Comparison of ENCODE assay signal across 16 mouse cellular contexts in genomic region chr17:4516141-4516540, GRCm38 (mm10).
DNase-seq lines count a peak whose midpoint lies in the region; ATAC-seq and TF ChIP-seq lines count a peak whose summit lies in the region.
"Had no signal": no experiment of that assay in that cellular context is flagged by ENCODE, and none has a peak within 500 bp of the region (broad histone marks: within the 10 kb centered on the region; RNA-seq: fewer than 3 reads in every experiment).

No protein-coding gene starts in this region.

- H3K36me3 ChIP-seq in forebrain, postnatal 0 days (ENCODE audit: insufficient read depth): no peaks in the 10 kb centered on the region
- no peaks in the 10 kb centered on the region for H3K36me3 ChIP-seq in forebrain, embryonic 13.5 days (ENCODE audit: poor library complexity, severe bottlenecking)
- H3K36me3 ChIP-seq: embryonic facial prominence, embryonic 12.5 days; heart, embryonic 10.5 days; hindbrain, embryonic 15.5 days; lung, embryonic 15.5 days; neural tube, embryonic 13.5 days had no signal

- peak; percentile 25; the same call in 1 of the 2 replicates for ATAC-seq in forebrain, postnatal 0 days
- no peak for ATAC-seq in forebrain, embryonic 13.5 days
- ATAC-seq: activated CD4-positive, CD25-positive, alpha-beta regulatory T cell, adult 4 months had no signal

- TF ChIP-seq CTCF in forebrain, postnatal 0 days (IDR thresholded peaks at IDR 0.05; ENCODE audit: low read depth): no peak
- no peak for TF ChIP-seq CTCF in cortical plate, adult 2 months (IDR thresholded peaks at IDR 0.05; ENCODE audit: extremely low read depth, insufficient read depth, low read length)
- TF ChIP-seq CTCF in olfactory bulb, adult 2 months (IDR thresholded peaks at IDR 0.05; ENCODE audit: insufficient read depth, low read depth, low read length): no peak

- peak overlapping the region; percentile 36; the same call in 1 of the 2 replicates for H3K27ac ChIP-seq in forebrain, postnatal 0 days (ENCODE audit: low read depth, low read length)
- no peak overlapping the region for H3K27ac ChIP-seq in forebrain, embryonic 13.5 days
- 0 out of 2 replicates have a peak overlapping the region, but pooled peaks have one; percentile 37 for H3K27ac ChIP-seq in cortical plate, adult 2 months (ENCODE audit: insufficient read depth, low read length)
- H3K27ac ChIP-seq in olfactory bulb, adult 2 months (ENCODE audit: insufficient read depth, low read depth, low read length): peak overlapping the region; percentile 62; the same call in 1 of the 2 replicates
- H3K27ac ChIP-seq: embryonic facial prominence, embryonic 12.5 days; gastrocnemius, adult 2 months; heart, embryonic 10.5 days; hindbrain, embryonic 15.5 days; kidney, postnatal 0 days; lung, embryonic 15.5 days; neural tube, embryonic 13.5 days had no signal

- no peaks in the 10 kb centered on the region for H3K27me3 ChIP-seq in forebrain, postnatal 0 days (ENCODE audit: insufficient read depth, low read length)
- no peaks in the 10 kb centered on the region for H3K27me3 ChIP-seq in forebrain, embryonic 13.5 days
- H3K27me3 ChIP-seq: embryonic facial prominence, embryonic 12.5 days; hindbrain, embryonic 15.5 days; lung, embryonic 15.5 days; neural tube, embryonic 13.5 days had no signal

- no peak overlapping the region for H3K9ac ChIP-seq in forebrain, postnatal 0 days
- H3K9ac ChIP-seq in forebrain, embryonic 13.5 days: no peak overlapping the region
- H3K9ac ChIP-seq: embryonic facial prominence, embryonic 12.5 days; hindbrain, embryonic 15.5 days; lung, embryonic 15.5 days; neural tube, embryonic 13.5 days had no signal

- DNase-seq in forebrain, postnatal 0 days: peak; percentile 52
- peak; percentile 45 to 61 for DNase-seq in layer of hippocampus, adult 8-10 months (ENCODE audit: low spot score in 2 of 2)
- DNase-seq in kidney, postnatal 36 days: no peak
- DNase-seq in retina, embryonic 14.5 days (ENCODE audit: low spot score): no peak
- no peak for DNase-seq in urinary bladder, postnatal 36 days (ENCODE audit: low spot score in 2 of 2)

- H3K4me2 ChIP-seq in forebrain, postnatal 0 days (ENCODE audit: low read depth): no peak overlapping the region
- no peak overlapping the region for H3K4me2 ChIP-seq in forebrain, embryonic 13.5 days
- H3K4me2 ChIP-seq: embryonic facial prominence, embryonic 12.5 days; hindbrain, embryonic 15.5 days; lung, embryonic 15.5 days; neural tube, embryonic 13.5 days had no signal

- no peak overlapping the region for H3K4me3 ChIP-seq in forebrain, postnatal 0 days (ENCODE audit: low read depth, low read length)
- H3K4me3 ChIP-seq in forebrain, embryonic 13.5 days: no peak overlapping the region
- no peak overlapping the region for H3K4me3 ChIP-seq in cortical plate, adult 2 months (ENCODE audit: insufficient read depth, low read length)
- no peak overlapping the region for H3K4me3 ChIP-seq in olfactory bulb, adult 2 months (ENCODE audit: insufficient read depth, low read depth, low read length)
- H3K4me3 ChIP-seq: embryonic facial prominence, embryonic 12.5 days; gastrocnemius, adult 2 months; heart, embryonic 10.5 days; hindbrain, embryonic 15.5 days; lung, embryonic 15.5 days; neural tube, embryonic 13.5 days had no signal

- TF ChIP-seq POLR2A in cortical plate, adult 2 months (IDR thresholded peaks at IDR 0.05; ENCODE audit: extremely low read depth, insufficient read depth, low read length): 0 out of 2 replicates have a peak, but pooled peaks have one; percentile 12
- TF ChIP-seq POLR2A in olfactory bulb, adult 2 months (IDR thresholded peaks at IDR 0.05; ENCODE audit: insufficient read depth, low read depth, low read length): no peak

- H3K4me1 ChIP-seq in forebrain, postnatal 0 days (ENCODE audit: insufficient read depth): peaks cover 15% of the 10 kb centered on the region
- no peaks in the 10 kb centered on the region for H3K4me1 ChIP-seq in forebrain, embryonic 13.5 days
- peaks cover 8% of the 10 kb centered on the region for H3K4me1 ChIP-seq in cortical plate, adult 2 months (ENCODE audit: control insufficient read depth, insufficient read depth, low read length)
- peaks cover 5% of the 10 kb centered on the region for H3K4me1 ChIP-seq in olfactory bulb, adult 2 months (ENCODE audit: control insufficient read depth, insufficient read depth, low read length)
- H3K4me1 ChIP-seq: heart, embryonic 10.5 days; lung, embryonic 15.5 days had no signal

- H3K9me3 ChIP-seq in forebrain, postnatal 0 days (ENCODE audit: low read length): no peaks in the 10 kb centered on the region
- H3K9me3 ChIP-seq in forebrain, embryonic 13.5 days (replicated peaks): no peaks in the 10 kb centered on the region
- H3K9me3 ChIP-seq: embryonic facial prominence, embryonic 12.5 days; heart, embryonic 10.5 days; hindbrain, embryonic 15.5 days; lung, embryonic 15.5 days; neural tube, embryonic 13.5 days had no signal

- 54% methylated on average over 7 of the region's 7 CpGs for WGBS in forebrain, postnatal 0 days
- WGBS in forebrain, embryonic 13.5 days: 78% methylated on average over 7 of the region's 7 CpGs
- 41% methylated on average over 7 of the region's 7 CpGs for WGBS in olfactory bulb, adult 2 months

Comparison
In these comparisons a context has a peak if more than half of its experiments do, and no peak if none do; other contexts are left out.
1. DNase-seq: peak in forebrain, postnatal 0 days (single experiment) and layer of hippocampus, adult 8-10 months (2 of 2); none in kidney, postnatal 36 days (0 of 2), retina, embryonic 14.5 days (single experiment) and urinary bladder, postnatal 36 days (0 of 2).